Mouse (Mus musculus) T-helper 2 cell (primary cell): ENCODE data around the gene Lsm10.
"Not testable (repeated sequence)": the region's sequence is repeated elsewhere in the genome, so short reads cannot be mapped to it uniquely, and the experiment has no call there.

Experiments used
- in situ Hi-C: fragments of 300-600 bp; cut with MboI, MseI; formaldehyde crosslinking; loops from one replicate; pipeline ENCODE4 v1.15.1; 2025; ENCODE audit warnings: high pct_unique_total_duplicates

Gene Lsm10

DNA sequence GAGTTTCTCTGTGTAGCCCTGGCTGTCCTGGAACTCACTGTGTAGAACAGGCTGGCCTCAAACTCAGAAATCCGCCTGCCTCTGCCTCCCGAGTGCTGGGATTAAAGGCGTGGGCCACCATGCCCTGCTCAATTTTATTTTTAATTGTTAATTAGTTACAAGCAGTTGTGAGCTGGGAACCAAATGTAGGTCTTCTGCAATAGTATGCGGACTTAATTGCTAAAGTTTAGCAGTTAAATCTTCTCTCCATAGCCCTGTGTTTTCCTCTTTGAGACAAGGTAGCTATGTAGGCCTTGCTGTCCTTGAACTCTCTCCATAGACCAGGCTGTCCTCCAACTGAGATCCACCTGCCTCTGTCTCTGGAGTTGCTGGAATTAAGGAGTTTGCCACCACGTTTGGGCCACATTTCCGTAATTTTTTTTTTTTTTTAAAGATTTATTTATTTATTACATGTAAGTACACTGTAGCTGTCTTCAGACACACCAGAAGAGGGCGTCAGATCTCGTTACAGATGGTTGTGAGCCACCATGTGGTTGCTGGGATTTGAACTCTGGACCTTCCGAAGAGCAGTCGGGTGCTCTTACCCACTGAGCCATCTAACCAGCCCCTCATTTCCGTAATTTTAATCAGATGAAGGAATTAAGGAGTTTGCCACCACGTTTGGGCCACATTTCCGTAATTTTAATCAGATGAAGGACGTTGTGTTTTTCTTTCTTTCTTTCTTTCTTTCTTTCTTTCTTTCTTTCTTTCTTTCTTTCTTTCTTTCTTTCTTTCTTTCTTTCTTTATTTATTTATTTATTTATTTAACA lies 597 bp upstream of the Lsm10 start:
- in situ Hi-C loops: not testable (repeated sequence)

DNA sequence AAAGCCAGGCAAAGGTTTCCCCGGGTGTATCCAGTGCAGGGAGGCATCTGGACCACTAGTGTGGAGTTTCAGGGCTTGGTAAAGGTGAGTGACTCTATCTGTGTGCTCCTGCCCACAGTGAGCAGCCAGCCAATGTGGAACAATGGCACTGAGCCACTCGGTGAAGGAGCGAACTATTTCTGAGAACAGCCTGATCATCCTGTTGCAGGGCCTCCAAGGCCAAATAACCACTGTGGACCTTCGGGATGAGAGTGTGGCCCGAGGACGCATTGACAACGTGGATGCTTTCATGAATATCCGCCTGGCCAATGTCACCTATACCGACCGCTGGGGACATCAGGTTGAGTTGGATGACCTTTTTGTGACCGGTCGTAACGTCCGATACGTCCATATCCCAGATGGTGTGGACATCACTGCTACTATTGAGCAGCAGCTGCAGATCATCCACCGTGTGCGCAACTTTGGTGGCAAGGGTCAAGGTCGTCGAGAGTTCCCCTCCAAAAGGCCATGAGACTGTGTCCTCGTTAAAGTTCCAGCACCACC lies 1.4 kb downstream of the Lsm10 start:
- in situ Hi-C loops: no loop called here

DNA sequence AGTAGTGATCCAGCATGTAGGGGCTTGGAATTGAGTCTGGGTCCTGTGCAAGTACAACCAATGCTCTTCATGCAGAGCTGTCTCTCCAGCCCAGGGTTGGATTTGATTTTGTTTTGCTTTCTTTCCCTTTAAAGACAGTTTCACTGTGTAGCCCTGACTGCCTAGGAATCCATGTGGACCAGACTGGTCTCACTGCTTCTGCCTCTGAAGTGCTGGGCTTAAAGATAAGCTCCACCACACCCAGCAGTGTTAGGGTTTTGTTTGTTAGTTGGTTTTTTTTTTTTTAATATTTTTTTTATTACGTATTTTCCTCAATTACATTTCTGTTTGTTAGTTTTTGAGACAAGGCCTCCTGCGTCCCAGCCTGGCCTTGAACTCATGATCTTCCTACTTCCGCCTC lies 2.9 kb downstream of the Lsm10 start:
- in situ Hi-C loops: no loop called here

DNA sequence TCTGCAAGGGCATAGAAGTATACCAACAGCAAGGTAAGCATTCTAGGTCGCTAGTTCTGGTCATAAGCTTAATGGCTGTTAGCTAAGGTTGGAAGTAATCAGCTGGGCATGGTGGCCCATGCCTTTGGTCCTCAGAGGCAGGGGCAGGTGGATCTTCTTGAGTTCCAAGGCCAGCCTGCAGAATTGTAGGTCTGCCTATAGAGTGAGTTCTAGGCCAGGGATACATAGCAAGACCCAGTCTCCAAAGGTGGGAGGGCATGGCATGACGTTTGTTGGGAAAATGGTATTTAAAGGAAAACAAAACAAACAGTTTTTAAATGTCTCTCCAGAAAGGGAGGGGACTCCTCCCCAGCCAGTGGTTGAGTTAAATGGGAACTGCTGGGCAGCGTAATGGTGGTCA lies 4.3 kb downstream of the Lsm10 start:
- in situ Hi-C loops: no loop called here

- in situ Hi-C loops: no loop called here
Observed at GRCm38 (mm10) chr4:126102061-126102841, 5.8 kb downstream of the Lsm10 start.

GRCm38 (mm10) chr4:126103057-126103581 lies 6.7 kb downstream of the Lsm10 start:
- in situ Hi-C loops: no loop called here

DNA sequence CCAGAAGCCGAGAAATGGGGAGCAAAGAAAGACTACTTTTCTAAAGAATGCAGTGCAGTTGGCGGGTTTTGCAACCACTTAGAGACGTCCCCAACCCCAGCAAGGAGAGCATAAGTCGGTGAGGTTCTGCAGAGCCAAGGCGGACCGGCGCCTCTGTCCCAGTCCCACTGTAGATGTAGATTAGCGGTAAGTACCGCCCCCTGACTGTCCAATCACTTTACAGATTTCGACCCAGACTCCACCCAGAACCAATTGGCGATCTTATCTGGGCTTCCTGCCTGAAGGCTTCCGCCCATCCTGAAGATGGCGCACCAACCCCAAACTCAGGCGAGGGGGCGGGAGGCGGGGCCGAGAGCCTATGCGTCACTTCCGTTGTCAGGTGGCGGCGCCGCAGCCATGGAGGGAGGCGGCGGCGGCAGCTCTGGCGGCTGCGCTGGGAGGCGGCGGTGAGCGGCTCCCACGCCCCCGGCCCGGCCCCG lies 7.2 kb downstream of the Lsm10 start, which contains the start of gene Stk40:
Stk40 (plus strand) TSS at position 368 of the 479 bp plus-strand sequence.
- in situ Hi-C loops: no loop called here

- in situ Hi-C loops: no loop called here
Observed at GRCm38 (mm10) chr4:126104261-126105075, 8.0 kb downstream of the Lsm10 start.

- in situ Hi-C loops: no loop called here
Observed at GRCm38 (mm10) chr4:126105131-126105783, 8.8 kb downstream of the Lsm10 start.

DNA sequence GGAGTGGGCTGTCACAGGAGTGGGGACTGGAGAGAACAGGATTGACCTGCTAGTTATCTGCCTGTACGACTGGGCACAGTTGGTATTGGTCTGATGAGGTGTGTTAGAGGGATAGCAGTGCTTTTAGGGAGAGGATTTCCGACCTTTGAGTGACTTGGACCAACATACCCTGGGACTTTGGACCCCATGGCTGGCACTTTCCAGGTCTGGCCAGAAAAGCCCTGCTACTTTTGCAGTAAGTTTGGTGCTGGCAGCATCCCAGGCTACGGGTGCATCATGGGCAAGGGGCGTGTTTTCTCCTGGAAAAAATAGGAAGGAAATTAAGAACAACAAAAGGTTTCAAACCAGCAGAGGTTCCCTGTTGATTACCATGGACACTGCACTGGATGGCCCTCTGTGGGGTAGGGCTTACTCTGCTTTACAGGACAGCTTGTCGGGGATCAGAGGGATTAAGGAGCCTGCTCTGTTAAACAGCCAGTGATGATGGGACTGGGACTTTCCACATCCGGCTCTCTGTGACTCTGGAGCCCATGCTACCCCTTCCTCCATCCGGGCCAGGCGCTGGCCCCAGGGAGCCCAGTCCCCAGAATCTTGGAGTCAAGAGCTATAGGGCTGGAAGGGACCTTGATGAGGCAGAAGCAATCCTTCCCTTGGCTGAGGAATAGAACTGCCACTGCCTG lies 11.8 kb downstream of the Lsm10 start:
- in situ Hi-C loops: no loop called here

DNA sequence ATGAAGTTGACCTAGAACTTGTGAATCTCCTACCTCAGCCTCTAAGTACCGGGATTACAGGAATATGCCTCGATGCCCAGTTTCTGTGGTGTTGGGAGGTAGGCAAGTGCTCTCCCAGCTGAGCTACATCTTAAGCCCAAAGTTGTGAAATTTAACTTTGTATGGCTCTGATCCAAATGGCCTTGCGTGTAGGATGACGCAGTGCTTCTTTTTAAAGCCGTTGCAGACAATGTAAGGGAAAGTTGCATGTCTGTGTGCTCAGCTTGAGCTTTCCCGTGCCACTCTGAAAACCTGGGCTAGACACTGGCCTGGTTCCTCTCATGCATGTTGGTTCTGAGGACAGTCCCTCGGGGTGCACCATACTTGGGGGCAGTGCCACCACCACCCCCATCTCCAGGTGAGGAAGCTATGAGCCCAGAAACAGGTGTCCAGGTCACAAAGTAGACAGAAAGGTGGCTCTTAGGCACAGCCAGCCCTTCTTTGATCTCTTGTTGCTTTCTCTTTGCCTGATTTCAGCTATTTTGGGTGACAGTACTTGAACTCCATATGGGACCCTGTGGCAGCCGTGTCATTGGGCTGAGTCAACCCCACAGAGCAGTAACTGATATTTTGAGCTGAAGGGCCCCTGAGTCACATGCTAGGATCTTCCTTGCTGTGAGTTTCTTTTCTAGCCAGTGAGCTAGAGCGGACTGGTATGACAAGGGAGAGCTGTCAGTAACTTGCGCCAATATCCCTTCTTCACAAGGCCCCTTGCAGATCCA lies 13.4 kb downstream of the Lsm10 start:
- in situ Hi-C loops: no loop called here

DNA sequence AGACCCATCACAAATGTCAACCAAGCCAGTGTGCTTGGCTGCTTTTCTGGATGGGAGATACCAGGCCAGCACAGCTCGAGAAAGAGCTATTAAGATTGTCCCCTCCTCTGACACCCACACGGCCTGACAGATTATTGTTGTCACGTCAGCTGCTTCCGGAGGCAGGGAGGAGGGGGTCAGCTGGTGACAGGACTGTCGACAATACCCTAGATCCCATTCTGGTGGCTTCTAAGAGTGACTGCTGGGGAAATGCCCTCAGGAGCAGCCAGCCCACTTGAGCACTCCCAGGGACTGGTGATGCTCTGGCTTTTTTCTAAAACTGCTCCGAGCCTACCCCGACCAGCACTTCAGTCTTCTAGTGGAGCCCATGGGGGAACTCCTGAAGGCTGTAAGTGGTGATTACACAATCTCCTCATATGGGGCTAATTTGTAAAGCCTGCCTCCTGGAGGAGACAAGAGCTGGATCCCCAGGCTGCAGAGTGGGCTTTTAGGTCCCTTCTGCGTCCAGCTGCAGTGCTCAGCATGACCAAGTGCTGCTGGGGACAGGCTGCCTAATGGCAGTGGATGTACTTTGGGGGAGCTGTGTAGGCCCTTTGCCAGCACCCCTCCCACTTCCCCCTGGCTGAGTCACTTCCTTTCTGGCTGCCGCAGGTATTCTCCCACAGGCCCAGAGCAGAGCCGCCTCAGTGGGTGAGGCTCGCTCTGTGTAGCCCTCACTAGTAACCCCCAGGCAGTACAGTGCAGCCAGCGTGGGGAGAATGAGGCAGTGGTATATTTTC lies 14.1 kb downstream of the Lsm10 start:
- in situ Hi-C loops: no loop called here

- in situ Hi-C loops: no loop called here
Observed at GRCm38 (mm10) chr4:126111153-126111549, 14.7 kb downstream of the Lsm10 start.

- in situ Hi-C loops: no loop called here
Observed at GRCm38 (mm10) chr4:126113243-126113642, 16.8 kb downstream of the Lsm10 start.

DNA sequence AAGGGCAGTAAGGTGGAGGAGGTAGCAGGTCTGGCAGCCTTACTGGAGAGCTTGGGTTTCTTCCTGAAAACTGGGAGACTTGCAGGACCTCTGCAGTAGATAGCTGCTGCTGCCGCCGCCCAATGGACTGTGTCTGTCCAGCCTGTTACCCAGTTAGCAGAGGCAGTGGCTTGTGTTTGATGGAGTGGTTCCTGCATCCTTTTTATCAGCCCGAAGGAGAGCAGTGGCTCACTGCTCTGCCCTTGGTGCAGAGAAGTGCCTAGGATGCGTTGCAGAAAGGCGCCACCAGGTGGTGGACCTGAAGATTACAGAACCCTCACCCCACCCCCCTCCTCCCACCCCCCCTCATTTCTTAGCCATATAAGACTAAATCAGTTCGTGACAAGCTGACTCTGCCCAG lies 17.5 kb downstream of the Lsm10 start:
- in situ Hi-C loops: no loop called here

DNA sequence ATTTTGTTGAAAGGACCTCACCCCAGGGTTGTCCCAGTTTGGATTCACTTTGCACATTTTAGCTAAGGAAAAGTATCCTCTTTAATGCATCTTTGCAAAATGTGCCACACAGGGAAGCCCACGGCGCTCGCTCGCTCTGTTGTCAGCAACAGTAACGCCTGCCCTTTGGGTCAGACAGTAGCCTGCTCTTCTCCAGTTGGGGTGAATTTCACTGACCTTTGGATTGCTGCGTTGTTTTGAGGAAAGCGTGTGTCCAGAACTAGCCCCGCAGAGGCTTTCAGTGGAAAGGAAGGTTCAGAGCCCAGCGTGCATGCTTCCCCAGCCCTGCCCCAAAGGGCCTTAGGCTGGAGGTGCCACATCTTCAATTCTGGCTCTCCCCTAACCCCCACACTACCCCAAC lies 19.0 kb downstream of the Lsm10 start:
- in situ Hi-C loops: loop anchor here (5.0 kb wide), 1 partner anchor 33 kb away; no protein-coding TSS in a partner anchor

DNA sequence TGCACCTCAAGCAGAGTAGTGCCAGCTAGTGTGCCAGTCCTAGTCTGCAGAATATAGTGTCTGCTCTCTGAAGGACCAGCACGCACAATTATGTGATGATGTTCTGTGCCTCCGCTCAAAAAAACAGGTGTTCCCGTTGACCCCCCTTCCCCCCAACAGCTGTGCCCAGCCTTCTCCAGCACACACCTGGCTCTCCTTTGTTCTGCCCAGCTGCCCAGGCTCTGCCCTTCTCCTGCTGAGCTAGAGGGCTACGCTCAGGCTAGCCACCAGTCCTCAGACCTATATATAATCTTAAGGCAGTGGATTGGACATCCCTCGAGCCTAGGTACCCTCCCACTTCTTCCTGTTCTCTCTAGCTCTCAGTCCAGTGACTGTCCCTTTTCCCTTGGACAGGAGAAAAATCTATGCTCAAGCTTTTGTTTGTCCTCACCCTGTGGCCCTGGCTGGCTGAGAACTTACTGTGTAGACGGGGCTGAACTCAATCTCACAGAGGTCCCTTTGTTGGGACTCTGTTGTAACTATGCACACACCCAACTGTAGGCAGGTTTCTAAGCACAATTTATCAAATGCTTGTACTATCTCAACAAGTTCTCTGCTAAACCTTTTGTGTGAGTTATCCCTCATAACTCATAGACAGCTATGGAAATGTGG lies 19.6 kb downstream of the Lsm10 start:
- in situ Hi-C loops: loop anchor here (5.0 kb wide), 1 partner anchor 34 kb away; no protein-coding TSS in a partner anchor

DNA sequence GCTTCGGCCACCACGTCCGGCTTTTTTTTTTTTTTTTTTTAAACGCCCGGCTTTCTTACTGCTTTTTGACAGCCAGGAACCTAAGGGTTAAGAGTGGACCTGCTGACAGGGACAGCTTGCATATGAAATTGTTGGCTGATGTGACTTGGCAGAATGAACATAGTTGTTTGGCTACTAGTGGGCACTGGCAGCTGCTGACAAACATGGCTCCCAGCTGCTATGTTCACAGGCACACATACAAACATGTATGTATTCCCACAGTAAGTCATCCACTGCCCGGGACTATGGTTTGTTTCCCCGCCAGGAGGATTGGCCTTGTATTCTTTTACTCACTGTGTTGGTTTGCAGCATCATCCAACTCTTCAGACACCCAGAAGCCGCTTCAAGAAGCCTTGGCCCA lies 20.7 kb downstream of the Lsm10 start:
- in situ Hi-C loops: loop anchor here (5.0 kb wide), 1 partner anchor 35 kb away; no protein-coding TSS in a partner anchor
